Mouse (Mus musculus) midbrain, embryonic 16.5 days (tissue): ENCODE data around the gene Ccnt1. TPM values are rescaled to one million over a fixed set of nuclear protein-coding genes. Genes with fewer than 3 reads are reported as not detected.

ENCODE experiments used
- ATAC-seq: fragments of 200-750 bp; cut with Nextera tagmentation; 2 replicates; pipeline ENCODE4 v1.8.0; 2017; ENCODE audit warnings: moderate TSS enrichment
- H3K27ac ChIP-seq: fragments of 300-500 bp; sonication (generic); 2 replicates; pipeline ENCODE4 v1.5.1; 2014; ENCODE audit warnings: mild to moderate bottlenecking, low read length, mixed read lengths
- H3K27me3 ChIP-seq: fragments of 300-500 bp; sonication (generic); 2 replicates; pipeline ENCODE4 v1.6.1; 2014; ENCODE audit warnings: low read depth, low read length, mixed read lengths; ENCODE audit not compliant: control insufficient read depth, insufficient read depth
- H3K36me3 ChIP-seq: fragments of 300-500 bp; sonication (generic); 2 replicates; pipeline ENCODE4 v1.6.1; 2014; ENCODE audit warnings: mild to moderate bottlenecking, low read length, moderate library complexity, mixed read lengths; ENCODE audit not compliant: control insufficient read depth, insufficient read depth
- H3K4me1 ChIP-seq: fragments of 300-500 bp; sonication (generic); 2 replicates; pipeline ENCODE4 v1.6.1; 2014; ENCODE audit warnings: mild to moderate bottlenecking, low read length, mixed read lengths; ENCODE audit not compliant: control insufficient read depth, insufficient read depth
- H3K4me2 ChIP-seq: fragments of 300-500 bp; sonication (generic); 2 replicates; pipeline ENCODE4 v1.6.1; 2014; ENCODE audit warnings: mild to moderate bottlenecking, low read length, mixed read lengths
- H3K4me3 ChIP-seq: fragments of 300-500 bp; sonication (generic); 2 replicates; pipeline ENCODE4 v1.5.1; 2014; ENCODE audit warnings: low read depth, mild to moderate bottlenecking, low read length, moderate library complexity, mixed read lengths
- H3K9ac ChIP-seq: fragments of 300-500 bp; sonication (generic); 2 replicates; pipeline ENCODE4 v1.6.1; 2014; ENCODE audit warnings: low read depth, low read length, mixed read lengths
- H3K9me3 ChIP-seq: fragments of 300-500 bp; sonication (generic); replicated peaks from 2 replicates; pipeline ENCODE4 v1.6.1; 2014; ENCODE audit warnings: mild to moderate bottlenecking, low read length, mixed read lengths; ENCODE audit not compliant: control insufficient read depth, poor library complexity, severe bottlenecking
- WGBS: fragments of 180-500 bp; shearing (Covaris S2); extraction: QIAGEN DNeasy Blood & Tissue Kit; methylation state at CpG from one replicate; pipeline ENCODE4 v1.1.7; 2014; 5-methylcytosine and 5-hydroxymethylcytosine counted together
- polyA plus RNA-seq: library from polyadenylated mRNA; unstranded; fragments of >200 nt; fragmentation: Nextera tagmentation; extraction: Ambion mirVana; gene quantifications from 2 replicates; pipeline ENCODE4 v1.2.1, GENCODE M21; 2015

Gene Ccnt1
- polyA plus RNA-seq: 65.3 and 73.1 TPM in 2 replicates

- WGBS: 85% methylated on average over 10 of the region's 10 CpGs
- no peak within 1 kb of the TSS for H3K9ac ChIP-seq
- no peak within 1 kb of the TSS for H3K4me2 ChIP-seq
- ATAC-seq: no peak
- no peak within 1 kb of the TSS for H3K4me3 ChIP-seq
- no peaks in the 10 kb centered on the region for H3K36me3 ChIP-seq
- H3K4me1 ChIP-seq: peaks cover 12% of the 10 kb centered on the region
- no peaks in the 10 kb centered on the region for H3K27me3 ChIP-seq
- no peaks in the 10 kb centered on the region for H3K9me3 ChIP-seq
- H3K27ac ChIP-seq: no peak within 1 kb of the TSS
These were observed at the start of gene Ccnt1, which contains the start of gene 4930415O20Rik for GRCm38 (mm10) chr15:98570873-98571538. TSS of gene Ccnt1 (minus strand) at chr15:98570923. TSS of gene 4930415O20Rik (plus strand) at chr15:98571004.

- Histone ChIP-seq H3K36me3 (no peaks in the 10 kb centered on the region), H3K9ac (no peak overlapping the region), H3K9me3 (no peaks in the 10 kb centered on the region), H3K4me2 (no peak overlapping the region), H3K27ac (no peak overlapping the region), H3K4me1 (peaks cover 5% of the 10 kb centered on the region; the same call in 1 of the 2 replicates), H3K27me3 (no peaks in the 10 kb centered on the region), H3K4me3 (no peak overlapping the region)
- 0% methylated on average over 12 of the region's 12 CpGs for WGBS
- no peak for ATAC-seq
These were observed 46.4 kb upstream of the Ccnt1 start for GRCm38 (mm10) chr15:98617176-98617537.

DNA sequence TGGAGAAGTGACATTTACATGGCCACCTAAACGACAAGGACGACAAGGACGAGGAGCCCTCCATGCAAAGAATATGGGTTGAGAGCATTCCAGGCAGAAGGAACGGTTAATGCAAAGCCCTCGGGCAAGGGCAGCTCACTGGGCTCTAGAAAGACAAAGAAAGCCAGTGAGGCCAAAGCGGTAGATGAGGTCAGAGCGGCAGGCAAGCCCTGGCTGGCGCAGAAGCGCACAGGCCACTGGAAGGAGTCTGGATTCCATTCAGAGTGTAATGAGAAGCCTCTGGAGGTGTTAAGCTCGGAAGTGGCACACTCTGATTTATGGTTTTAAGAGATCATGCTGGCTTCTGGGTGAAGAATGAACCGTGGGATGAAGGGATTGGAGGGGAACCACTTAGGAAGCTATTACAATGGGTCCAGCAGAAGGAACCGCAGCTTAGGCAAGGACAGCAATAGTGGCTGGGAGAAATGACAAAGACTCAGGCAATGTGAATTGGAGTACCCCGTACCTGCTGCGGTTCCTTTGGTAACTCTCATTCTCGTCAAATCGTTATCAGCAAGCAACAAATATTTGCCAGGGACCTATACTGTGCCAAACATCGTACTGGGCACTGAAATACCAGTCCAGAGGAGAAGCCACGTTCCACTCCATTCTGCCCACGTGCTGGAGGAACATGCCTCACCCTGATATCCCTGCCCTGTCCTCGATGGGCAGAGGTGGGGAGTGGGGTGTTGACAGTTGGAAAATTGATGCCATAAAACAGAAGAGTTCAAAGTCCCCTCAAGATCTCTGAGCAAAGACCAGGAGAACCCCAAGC lies 45.8 kb upstream of the Ccnt1 start:
- H3K9ac ChIP-seq: no peak overlapping the region
- no peak overlapping the region for H3K4me2 ChIP-seq
- WGBS: 50% methylated on average over 20 of the region's 20 CpGs
- no peak for ATAC-seq
- no peaks in the 10 kb centered on the region for H3K9me3 ChIP-seq
- H3K36me3 ChIP-seq: no peaks in the 10 kb centered on the region
- peaks cover 5% of the 10 kb centered on the region; the same call in 1 of the 2 replicates for H3K4me1 ChIP-seq
- H3K27me3 ChIP-seq: no peaks in the 10 kb centered on the region
- H3K4me3 ChIP-seq: no peak overlapping the region
- H3K27ac ChIP-seq: no peak overlapping the region

DNA sequence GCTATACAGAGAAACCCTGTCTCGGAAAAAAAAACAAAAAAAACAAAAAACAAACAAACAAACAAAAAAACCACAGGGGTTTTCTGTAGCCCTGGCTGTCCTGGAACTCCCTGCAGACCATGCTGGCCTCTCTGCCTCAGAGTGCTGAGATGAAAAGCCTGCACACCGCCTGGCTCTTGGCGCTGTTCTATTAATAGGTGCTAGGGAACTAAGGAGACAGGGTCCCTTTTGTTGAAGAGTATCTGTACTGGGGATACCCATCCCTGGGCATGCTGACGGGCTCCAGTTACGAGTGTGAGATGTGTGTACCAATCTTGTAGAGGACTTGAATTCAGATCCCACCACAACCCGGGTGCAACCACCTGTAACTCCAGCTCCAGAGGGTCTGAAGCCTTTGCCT lies 45.0 kb upstream of the Ccnt1 start:
- no peak overlapping the region for H3K27ac ChIP-seq
- ATAC-seq: no peak
- H3K4me2 ChIP-seq: no peak overlapping the region
- no peaks in the 10 kb centered on the region for H3K27me3 ChIP-seq
- H3K36me3 ChIP-seq: no peaks in the 10 kb centered on the region
- no peak overlapping the region for H3K4me3 ChIP-seq
- 70% methylated on average over 6 of the region's 6 CpGs for WGBS
- peaks cover 5% of the 10 kb centered on the region; the same call in 1 of the 2 replicates for H3K4me1 ChIP-seq
- H3K9me3 ChIP-seq: no peaks in the 10 kb centered on the region
- no peak overlapping the region for H3K9ac ChIP-seq

- WGBS: 38% methylated on average over 6 of the region's 6 CpGs
- no peaks in the 10 kb centered on the region for H3K36me3 ChIP-seq
- no peaks in the 10 kb centered on the region for H3K9me3 ChIP-seq
- no peak for ATAC-seq
- no peak overlapping the region for H3K4me3 ChIP-seq
- H3K9ac ChIP-seq: no peak overlapping the region
- no peak overlapping the region for H3K4me2 ChIP-seq
- H3K27ac ChIP-seq: no peak overlapping the region
- H3K4me1 ChIP-seq: peaks cover 10% of the 10 kb centered on the region; the same call in 1 of the 2 replicates
- H3K27me3 ChIP-seq: no peaks in the 10 kb centered on the region
These were observed 44.2 kb upstream of the Ccnt1 start for GRCm38 (mm10) chr15:98614971-98615370.

DNA sequence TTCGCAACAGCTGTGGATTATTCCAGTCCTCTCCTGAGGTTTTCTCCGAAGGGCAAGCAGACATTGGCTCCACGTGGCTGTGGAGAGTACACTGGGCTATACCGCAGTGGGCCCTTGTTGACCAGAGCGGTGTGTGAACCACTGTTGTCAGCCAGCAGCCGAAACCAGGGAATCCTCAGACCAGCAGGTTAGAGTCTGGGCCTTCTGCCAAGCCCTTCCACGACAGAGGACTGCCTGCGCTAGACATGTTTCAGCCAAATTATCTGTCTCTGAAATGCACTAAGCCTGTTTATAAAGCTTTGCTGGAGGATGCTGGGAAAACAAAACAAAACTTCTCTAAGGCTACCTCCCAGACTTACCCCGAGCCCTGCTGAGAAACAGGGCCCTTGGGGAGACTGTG lies 43.8 kb upstream of the Ccnt1 start:
- Histone ChIP-seq H3K4me1 (peaks cover 10% of the 10 kb centered on the region; the same call in 1 of the 2 replicates), H3K9me3 (no peaks in the 10 kb centered on the region), H3K4me2 (no peak overlapping the region), H3K9ac (no peak overlapping the region), H3K4me3 (no peak overlapping the region), H3K27ac (peak overlapping the region; percentile 41; the same call in 1 of the 2 replicates), H3K36me3 (no peaks in the 10 kb centered on the region), H3K27me3 (no peaks in the 10 kb centered on the region)
- ATAC-seq: no peak
- WGBS: 36% methylated on average over 9 of the region's 9 CpGs

- no peaks in the 10 kb centered on the region for H3K27me3 ChIP-seq
- H3K27ac ChIP-seq: no peak overlapping the region
- no peak for ATAC-seq
- H3K9ac ChIP-seq: no peak overlapping the region
- H3K4me3 ChIP-seq: no peak overlapping the region
- no peak overlapping the region for H3K4me2 ChIP-seq
- no peaks in the 10 kb centered on the region for H3K9me3 ChIP-seq
- WGBS: 97% methylated on average over 3 of the region's 3 CpGs
- H3K36me3 ChIP-seq: no peaks in the 10 kb centered on the region
- peaks cover 24% of the 10 kb centered on the region for H3K4me1 ChIP-seq
These were observed 41.5 kb upstream of the Ccnt1 start for GRCm38 (mm10) chr15:98612229-98612628.

DNA sequence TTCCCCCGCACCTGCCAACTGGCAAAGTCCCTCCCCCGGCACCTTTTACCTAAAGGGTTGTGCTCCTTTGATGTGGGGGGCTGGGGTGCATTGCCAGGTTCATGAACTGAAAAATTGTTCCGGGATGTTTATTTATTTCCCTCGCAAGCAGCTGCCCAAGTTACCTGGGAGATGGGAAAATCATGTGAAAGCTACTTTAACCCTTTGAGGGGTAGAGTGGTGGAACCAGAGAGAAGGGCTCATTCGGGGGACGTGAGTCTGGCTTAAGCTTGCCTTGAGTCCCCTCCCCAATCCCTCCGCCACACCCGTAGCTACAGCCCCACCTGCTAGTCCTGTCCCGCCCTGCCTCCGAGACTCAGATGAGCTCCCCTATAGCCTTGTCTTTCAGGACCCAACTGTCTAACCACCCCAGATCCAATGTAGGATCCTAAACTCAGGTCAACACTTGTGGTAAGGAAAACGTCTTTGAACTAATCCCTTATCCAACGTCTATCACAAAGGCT lies 39.5 kb upstream of the Ccnt1 start:
- Histone ChIP-seq H3K9me3 (no peaks in the 10 kb centered on the region), H3K9ac (peak overlapping the region; percentile 89), H3K4me3 (peak overlapping the region; percentile 86), H3K36me3 (no peaks in the 10 kb centered on the region), H3K4me2 (peak overlapping the region; percentile 70), H3K4me1 (peaks cover 28% of the 10 kb centered on the region), H3K27me3 (no peaks in the 10 kb centered on the region), H3K27ac (peak overlapping the region; percentile 85)
- 2% methylated on average over 12 of the region's 12 CpGs for WGBS
- ATAC-seq: 0 out of 2 replicates have a peak, but pooled peaks have one; percentile 38
